Mouse (Mus musculus) layer of hippocampus, postnatal 25 days (tissue): Measurements from ENCODE around the gene Gm10681. TPM values are rescaled to one million over a fixed set of nuclear protein-coding genes. Genes with fewer than 3 reads are reported as not detected.
"Not testable (repeated sequence)": the region's sequence is repeated elsewhere in the genome, so short reads cannot be mapped to it uniquely, and the experiment has no call there.

Source experiments
- DNase-seq, 2 experiments: peaks; one replicate each; pipeline ENCODE4 v3.0.0; 2022; ENCODE audit warnings: mixed read lengths in 2 of 2, low spot score in 1 of 2; ENCODE audit errors: extremely low spot score in 1 of 2
- total RNA-seq, 2 experiments: library from RNA; stranded (reverse); gene quantifications; 2 replicates each; pipeline ENCODE4 v1.2.3; 2021

The Gm10681 gene
- total RNA-seq: not detected

DNA sequence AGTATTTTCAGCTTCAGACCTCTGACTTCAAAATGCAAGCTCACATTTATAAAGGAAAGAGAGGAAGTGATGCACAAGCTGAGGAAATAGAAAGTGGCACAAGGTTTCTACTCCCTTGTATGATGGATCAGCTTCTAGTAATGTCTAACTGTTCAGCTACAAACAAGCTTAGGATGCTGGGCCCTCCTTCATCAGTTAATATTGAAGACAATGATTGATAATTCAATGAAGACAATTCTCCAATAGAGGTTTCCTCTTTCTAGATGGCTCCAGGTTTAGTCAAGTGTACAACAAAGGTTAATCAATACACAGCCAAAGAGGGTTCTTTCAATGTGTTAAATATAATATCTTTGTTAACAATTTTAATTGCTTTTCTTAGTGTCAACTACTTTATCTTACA, at the start of gene Gm10681:
Gene Gm10681, minus strand, starts transcription at position 101 of the 400 bp plus-strand sequence.
- no peak for DNase-seq

GRCm38 (mm10) chr3:98635145-98635544, 46.5 kb upstream of the Gm10681 start:
- no peak for DNase-seq

DNA sequence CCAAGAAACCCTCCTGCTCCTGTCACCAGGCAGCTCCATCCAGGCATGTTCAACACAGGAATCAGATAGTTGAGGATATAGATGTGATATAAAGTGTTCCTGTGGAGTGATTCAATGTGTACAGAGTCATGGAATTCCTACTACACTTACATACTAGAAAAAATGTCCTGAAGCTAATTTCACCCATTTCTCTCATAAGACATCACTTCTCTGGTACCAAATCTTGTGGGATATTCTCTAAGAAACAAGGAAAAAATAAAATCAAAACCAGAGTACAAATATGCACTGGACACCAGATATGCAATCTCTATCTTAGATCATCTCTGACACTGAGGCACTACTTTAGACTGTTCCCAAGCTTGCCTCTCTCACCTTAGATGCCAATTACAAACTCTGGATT, 41.5 kb upstream of the Gm10681 start, which contains the start of gene Hsd3b5:
Gene Hsd3b5, minus strand, starts transcription at position 101 of the 400 bp plus-strand sequence.
- no peak for DNase-seq

DNA sequence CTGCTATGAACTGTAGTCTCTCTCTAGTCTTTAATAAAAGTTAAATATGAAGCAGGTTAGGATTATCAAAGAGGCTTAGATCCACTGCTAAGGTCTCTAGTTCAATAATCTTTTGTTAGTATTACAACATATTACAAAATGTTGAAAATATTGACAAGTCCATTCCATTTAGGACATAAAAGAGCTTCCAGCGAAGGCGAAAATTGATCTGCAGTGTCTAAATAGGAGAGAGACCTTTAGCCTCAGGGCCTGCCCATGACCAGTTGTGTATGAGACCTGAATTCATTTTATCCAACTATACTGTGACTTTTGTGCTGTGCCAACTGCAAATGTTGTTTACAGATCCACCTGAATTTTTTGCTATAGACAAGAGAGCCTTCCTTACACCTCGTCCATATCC, 41.0 kb upstream of the Gm10681 start:
- DNase-seq: no peak

DNA sequence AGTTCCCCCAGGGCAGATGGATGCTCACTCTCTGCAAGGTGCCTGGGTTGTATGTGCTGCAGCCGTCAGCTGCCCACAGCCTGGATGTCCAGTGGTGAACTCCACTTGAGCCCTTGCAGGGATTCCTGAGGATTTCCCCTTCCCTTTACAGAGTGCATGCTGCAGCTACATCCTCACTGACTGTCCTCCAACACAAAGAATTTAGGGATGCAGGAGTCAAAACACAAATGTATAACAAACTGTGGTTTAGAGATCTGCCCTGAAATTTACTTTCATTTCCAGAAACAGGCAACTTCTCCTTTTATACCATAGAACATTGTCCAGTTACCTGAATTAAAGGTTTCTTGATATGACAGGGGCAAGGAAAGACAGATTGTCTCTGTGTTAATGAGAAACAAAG, 28.2 kb upstream of the Gm10681 start:
- DNase-seq: not testable (repeated sequence)

- not testable (repeated sequence) for DNase-seq
These were observed 27.6 kb upstream of the Gm10681 start for GRCm38 (mm10) chr3:98616244-98616643.

GRCm38 (mm10) chr3:98614406-98614927, 25.9 kb upstream of the Gm10681 start:
- not testable (repeated sequence) for DNase-seq

DNA sequence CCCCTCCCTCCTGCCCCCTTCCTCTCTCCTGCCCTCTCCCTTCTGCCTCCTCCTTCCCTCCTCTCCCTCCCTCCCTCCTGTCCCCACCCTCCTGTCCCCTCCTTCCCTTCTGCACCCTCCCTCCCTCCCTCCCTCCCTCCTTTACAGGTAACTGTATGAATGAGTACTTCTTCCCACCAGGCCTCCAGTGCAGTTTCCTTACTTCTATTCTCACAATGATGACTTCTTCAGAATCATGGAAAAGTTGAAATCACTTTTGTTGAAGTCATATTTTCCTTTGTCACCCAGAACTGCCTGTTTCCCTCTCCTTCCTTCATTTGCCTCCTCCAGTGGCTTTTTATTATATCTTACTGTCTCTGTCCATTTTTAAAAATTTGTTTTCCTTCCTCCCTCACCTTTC, 25.4 kb upstream of the Gm10681 start:
- DNase-seq: no peak

DNA sequence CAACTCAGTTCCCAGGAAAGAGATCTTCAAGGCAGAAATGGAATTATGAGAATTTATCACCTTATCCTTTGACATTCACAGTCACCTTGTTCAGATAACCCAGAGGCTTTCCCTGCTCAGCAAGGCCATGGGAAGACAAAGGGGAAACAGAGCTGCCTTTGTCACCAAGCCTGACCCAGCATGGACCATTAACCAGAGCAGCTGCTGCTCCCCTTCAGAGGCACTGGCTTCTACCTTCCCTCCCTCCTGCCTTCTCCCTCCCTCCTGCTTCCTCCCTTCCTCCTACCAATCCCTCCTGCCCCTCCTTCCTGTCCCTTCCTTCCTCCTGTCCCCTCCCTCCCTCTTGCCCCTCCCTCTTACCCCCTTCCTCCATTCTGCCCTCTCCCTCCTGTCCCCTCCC, 24.9 kb upstream of the Gm10681 start:
- DNase-seq: not testable (repeated sequence)

DNA sequence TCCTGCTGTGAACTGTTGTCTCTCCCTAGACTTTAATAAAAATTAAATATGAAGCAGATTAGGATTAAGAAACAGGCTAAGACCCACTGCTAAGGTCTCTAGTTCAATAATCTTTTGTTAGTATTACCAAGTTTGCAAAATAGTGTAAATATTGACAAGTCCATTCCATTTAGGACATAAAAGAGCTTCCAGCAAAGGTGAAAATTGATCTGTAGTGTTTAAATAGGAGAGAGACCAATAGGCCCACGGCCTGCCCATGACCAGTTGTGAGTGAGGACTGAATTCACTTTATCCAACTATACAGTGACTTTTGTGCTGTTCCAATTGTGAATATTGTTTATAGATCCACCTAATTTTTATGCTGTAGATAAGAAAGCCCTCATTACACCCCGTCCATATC, 886 bp downstream of the Gm10681 start:
- no peak for DNase-seq

DNA sequence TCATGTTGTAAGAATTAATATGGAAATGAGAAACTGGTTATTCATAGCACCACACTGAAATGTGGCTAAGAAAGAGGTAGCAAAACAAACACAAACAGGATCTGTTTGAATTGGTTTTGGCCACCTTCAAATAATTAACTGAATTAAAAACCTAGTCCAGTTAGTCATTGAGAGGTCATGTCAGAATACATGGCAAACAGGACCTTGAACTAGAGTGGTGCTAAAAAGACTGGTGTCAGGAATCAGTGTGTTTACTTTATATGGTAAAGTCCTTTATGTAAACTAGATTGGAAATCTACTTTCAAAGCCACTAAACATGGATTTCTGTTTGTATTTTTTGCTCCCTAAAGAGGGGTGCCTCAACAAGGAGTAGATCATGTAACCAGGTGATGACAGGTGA, 6.0 kb downstream of the Gm10681 start:
- not testable (repeated sequence) for DNase-seq

DNA sequence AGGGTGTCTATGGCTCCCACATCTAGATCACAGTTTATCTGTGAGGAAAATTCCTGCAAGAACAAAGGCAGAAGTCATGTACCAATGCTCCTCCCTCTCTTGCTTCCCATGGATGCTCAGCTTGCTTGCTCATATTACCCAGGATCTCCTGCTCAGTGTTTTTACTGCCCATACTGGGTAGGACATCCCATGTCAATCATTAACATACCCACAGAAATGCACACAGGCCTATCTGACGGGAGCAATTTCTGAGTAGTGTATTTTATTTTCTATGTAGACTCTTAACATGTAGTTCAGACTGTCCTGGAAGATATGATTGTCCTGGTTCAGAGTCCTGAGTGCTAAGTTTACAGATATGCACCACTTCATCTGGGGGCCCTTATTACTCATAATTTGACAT, 6.4 kb downstream of the Gm10681 start:
- DNase-seq: not testable (repeated sequence)

GRCm38 (mm10) chr3:98581024-98581423, 7.6 kb downstream of the Gm10681 start:
- DNase-seq: peak; percentile 14 to 62

GRCm38 (mm10) chr3:98567717-98568116, 20.9 kb downstream of the Gm10681 start:
- not testable (repeated sequence) for DNase-seq

DNA sequence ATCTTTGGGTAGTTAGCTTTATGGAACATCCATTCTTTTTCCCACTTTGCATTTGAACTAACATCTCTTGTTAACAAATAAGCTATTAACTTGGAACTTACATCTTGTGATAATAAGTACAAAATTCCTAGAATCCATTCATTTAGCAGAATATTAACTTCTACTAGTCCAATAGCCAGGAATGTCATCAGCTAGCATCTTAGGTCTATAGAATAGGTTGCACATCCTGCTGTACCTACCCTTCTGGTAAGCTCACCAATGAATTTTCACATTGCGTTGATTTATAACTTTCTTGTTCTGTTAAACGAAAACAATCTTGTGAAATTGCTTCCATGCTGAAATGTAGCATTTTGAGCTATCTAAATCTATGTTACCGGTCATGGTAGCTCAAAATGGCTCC, 23.7 kb downstream of the Gm10681 start:
- DNase-seq: not testable (repeated sequence)

DNA sequence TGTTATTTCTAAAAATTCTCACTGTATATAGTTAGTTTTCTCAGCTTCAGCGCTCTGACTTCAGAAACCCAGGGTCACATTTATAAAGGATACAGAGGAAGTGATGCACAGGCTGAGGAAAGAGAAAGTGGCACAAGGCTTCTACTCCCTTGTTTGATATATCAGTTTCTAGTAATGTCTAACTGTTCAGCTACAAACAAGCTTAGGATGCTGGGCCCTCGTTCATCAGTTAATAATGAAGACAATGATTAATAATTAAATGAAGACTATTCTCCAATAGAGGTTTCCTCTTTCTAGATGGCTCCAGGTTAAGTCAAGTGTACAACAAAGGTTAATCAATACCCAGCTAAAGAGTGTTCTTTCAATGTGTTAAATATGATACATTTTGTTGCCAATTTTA, 24.8 kb downstream of the Gm10681 start:
- DNase-seq: not testable (repeated sequence)

DNA sequence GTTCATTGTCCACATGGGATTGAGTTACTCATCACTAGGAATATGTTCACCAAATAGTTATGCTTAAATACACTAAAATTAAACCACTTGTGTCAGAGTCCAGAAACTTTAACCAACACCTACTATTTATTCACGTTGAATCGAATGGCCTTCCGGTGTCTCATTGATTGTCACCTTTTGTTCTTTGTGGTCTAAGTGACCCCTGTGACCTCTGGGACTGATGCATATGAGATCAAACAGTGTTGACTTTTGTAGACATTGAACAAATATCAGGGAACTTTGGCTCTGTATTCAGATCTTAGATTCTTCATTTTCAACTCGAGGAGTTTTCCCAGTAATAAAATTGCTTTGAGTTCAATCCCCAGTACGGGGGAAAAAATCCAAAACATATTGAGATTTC, 27.9 kb downstream of the Gm10681 start:
- not testable (repeated sequence) for DNase-seq

- DNase-seq: not testable (repeated sequence)
These were observed 37.8 kb downstream of the Gm10681 start for GRCm38 (mm10) chr3:98550832-98551231.

GRCm38 (mm10) chr3:98550215-98550614, 38.4 kb downstream of the Gm10681 start:
- DNase-seq: not testable (repeated sequence)

DNA sequence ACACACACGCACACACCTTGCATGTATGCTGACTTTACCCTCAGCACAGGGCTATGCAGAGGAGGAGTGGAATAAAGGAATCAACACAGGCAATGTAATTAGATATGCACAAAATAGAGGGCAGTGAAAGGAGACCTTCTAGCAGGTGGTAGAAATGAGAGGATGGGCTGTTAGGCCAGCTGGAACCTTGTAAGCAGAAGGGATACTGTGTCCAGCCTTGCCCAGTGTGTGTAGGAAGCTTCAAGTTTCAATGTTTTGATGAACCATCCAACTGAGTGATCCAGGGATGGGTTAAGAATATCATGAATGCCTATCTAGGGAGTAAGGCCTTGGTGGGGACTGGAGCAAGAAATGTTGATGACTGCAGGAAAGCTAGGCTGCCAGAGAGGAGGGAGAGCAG, 40.1 kb downstream of the Gm10681 start:
- DNase-seq: not testable (repeated sequence)

DNA sequence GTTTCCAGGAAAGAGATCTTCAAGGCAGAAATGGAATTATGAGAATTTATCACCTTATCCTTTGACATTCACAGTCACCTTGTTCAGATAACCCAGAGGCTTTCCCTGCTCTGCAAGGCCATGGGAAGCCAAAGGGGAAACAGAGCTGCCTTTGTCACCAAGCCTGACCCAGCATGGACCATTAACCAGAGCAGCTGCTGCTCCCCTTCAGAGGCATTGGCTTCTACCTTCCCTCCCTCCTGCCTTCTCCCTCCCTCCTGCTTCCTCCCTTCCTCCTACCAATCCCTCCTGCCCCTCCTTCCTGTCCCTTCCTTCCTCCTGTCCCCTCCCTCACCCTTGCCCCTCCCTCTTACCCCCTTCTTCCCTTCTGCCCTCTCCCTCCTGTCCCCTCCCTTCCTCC, 41.0 kb downstream of the Gm10681 start:
- not testable (repeated sequence) for DNase-seq

DNA sequence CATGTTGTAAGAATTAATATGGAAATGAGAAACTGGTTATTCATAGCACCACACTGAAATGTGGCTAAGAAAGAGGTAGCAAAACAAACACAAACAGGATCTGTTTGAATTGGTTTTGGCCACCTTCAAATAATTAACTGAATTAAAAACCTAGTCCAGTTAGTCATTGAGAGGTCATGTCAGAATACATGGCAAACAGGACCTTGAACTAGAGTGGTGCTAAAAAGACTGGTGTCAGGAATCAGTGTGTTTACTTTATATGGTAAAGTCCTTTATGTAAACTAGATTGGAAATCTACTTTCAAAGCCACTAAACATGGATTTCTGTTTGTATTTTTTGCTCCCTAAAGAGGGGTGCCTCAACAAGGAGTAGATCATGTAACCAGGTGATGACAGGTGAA, 63.6 kb downstream of the Gm10681 start:
- not testable (repeated sequence) for DNase-seq

DNA sequence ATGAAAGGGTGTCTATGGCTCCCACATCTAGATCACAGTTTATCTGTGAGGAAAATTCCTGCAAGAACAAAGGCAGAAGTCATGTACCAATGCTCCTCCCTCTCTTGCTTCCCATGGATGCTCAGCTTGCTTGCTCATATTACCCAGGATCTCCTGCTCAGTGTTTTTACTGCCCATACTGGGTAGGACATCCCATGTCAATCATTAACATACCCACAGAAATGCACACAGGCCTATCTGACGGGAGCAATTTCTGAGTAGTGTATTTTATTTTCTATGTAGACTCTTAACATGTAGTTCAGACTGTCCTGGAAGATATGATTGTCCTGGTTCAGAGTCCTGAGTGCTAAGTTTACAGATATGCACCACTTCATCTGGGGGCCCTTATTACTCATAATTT, 64.1 kb downstream of the Gm10681 start:
- DNase-seq: not testable (repeated sequence)
